Mouse (Mus musculus) bone marrow macrophage, adult 2 months (primary cell): ENCODE results near the gene Rgmb.

Experiments
- CTCF ChIP-seq: IDR thresholded peaks from 2 replicates; pipeline ENCODE4 v1.5.1; 2012; ENCODE audit warnings: low read depth, mild to moderate bottlenecking, low read length, moderate library complexity
- POLR2A ChIP-seq: IDR thresholded peaks from 2 replicates; pipeline ENCODE4 v1.6.1; 2012; ENCODE audit warnings: mild to moderate bottlenecking, low read depth, low read length, borderline replicate concordance

- TF ChIP-seq CTCF = no peak
- no peak for TF ChIP-seq POLR2A
Measured at GRCm38 (mm10) chr17:15850544-15850943, 19.7 kb upstream of the Rgmb start.
